ENCODE assay signal across 12 mouse cellular contexts in genomic region chr5:17262126-17262525, GRCm38 (mm10).
"Had no signal": no experiment of that assay in that cellular context is flagged by ENCODE, and none has a peak within 500 bp of the region (broad histone marks: within the 10 kb centered on the region; RNA-seq: fewer than 3 reads in every experiment).

No protein-coding gene starts in this region.

- H3K27ac ChIP-seq: kidney, embryonic 15.5 days; limb, embryonic 12.5 days; liver, embryonic 13.5 days; neural tube, embryonic 12.5 days had no signal

- DNase-seq: kidney, postnatal 25 days; liver; liver, embryonic 13.5 days; lung, adult 18-20 months; lung, postnatal 36 days; midbrain, embryonic 14.5 days; spleen, adult 18-20 months; thymus, adult 18-20 months; thymus, postnatal 14 days had no signal

- H3K4me3 ChIP-seq: kidney, embryonic 15.5 days; limb, embryonic 12.5 days; liver, embryonic 13.5 days; neural tube, embryonic 12.5 days had no signal
